Mouse (Mus musculus) embryonic facial prominence, embryonic 10.5 days (tissue): ENCODE measurements around the gene Ankfy1. TPM values are rescaled to one million over a fixed set of nuclear protein-coding genes. Genes with fewer than 3 reads are reported as not detected.

Experiments used
- DNase-seq: peaks from one replicate; pipeline ENCODE4 v3.0.0-alpha.2; 2017; ENCODE audit warnings: low spot score
- H3K27ac ChIP-seq: fragments of 300-500 bp; sonication (generic); replicated peaks from 2 replicates; pipeline ENCODE4 v1.5.1; 2016; ENCODE audit warnings: mild to moderate bottlenecking
- H3K27me3 ChIP-seq: fragments of 300-500 bp; sonication (generic); replicated peaks from 2 replicates; pipeline ENCODE4 v1.6.1; 2016; ENCODE audit warnings: low read depth, mild to moderate bottlenecking; ENCODE audit not compliant: poor library complexity, severe bottlenecking
- H3K36me3 ChIP-seq: fragments of 300-500 bp; sonication (generic); replicated peaks from 2 replicates; pipeline ENCODE4 v1.6.1; 2016; ENCODE audit warnings: mild to moderate bottlenecking, moderate library complexity
- H3K4me1 ChIP-seq: fragments of 300-500 bp; sonication (generic); 2 replicates; pipeline ENCODE4 v1.6.1; 2016
- H3K4me3 ChIP-seq: fragments of 300-500 bp; sonication (generic); 2 replicates; pipeline ENCODE4 v1.5.1; 2016; ENCODE audit warnings: mild to moderate bottlenecking, moderate library complexity
- H3K9me3 ChIP-seq: fragments of 300-500 bp; sonication (generic); 2 replicates; pipeline ENCODE4 v1.6.1; 2016; ENCODE audit warnings: mild to moderate bottlenecking
- WGBS: fragments of 180-500 bp; shearing (Covaris S2); methylation state at CpG from one replicate; pipeline ENCODE4 v1.1.7; 2016; 5-methylcytosine and 5-hydroxymethylcytosine counted together
- microRNA-seq: library from miRNA; unstranded; fragments of <30 nt; microRNA quantifications from one replicate; pipeline ENCODE4, GENCODE M21; 2017
- polyA plus RNA-seq: library from polyadenylated mRNA; unstranded; fragments of >200 nt; fragmentation: Nextera tagmentation; extraction: Ambion mirVana; gene quantifications from 2 replicates; pipeline ENCODE4 v1.2.1, GENCODE M21; 2016

Gene Ankfy1
- polyA plus RNA-seq, 1 experiment from 2014 or later = 26.5 TPM

GRCm38 (mm10) chr11:72803038-72803437 lies 113.2 kb downstream of the Ankfy1 start:
- no peak overlapping the region for H3K27ac ChIP-seq
- 80% methylated on average over 3 of the region's 3 CpGs for WGBS
- H3K9me3 ChIP-seq = no peaks in the 10 kb centered on the region
- DNase-seq = no peak
- no peak overlapping the region for H3K4me3 ChIP-seq
- H3K27me3 ChIP-seq = no peaks in the 10 kb centered on the region
- H3K36me3 ChIP-seq = no peaks in the 10 kb centered on the region
- H3K4me1 ChIP-seq = no peaks in the 10 kb centered on the region

GRCm38 (mm10) chr11:72804586-72804985 lies 114.8 kb downstream of the Ankfy1 start:
- no peak for DNase-seq
- H3K27me3 ChIP-seq = no peaks in the 10 kb centered on the region
- no peaks in the 10 kb centered on the region for H3K9me3 ChIP-seq
- no peak overlapping the region for H3K27ac ChIP-seq
- H3K36me3 ChIP-seq = no peaks in the 10 kb centered on the region
- H3K4me1 ChIP-seq = no peaks in the 10 kb centered on the region
- H3K4me3 ChIP-seq = no peak overlapping the region

- no peaks in the 10 kb centered on the region for H3K36me3 ChIP-seq
- 89% methylated on average over 3 of the region's 3 CpGs for WGBS
These were observed 115.4 kb downstream of the Ankfy1 start for GRCm38 (mm10) chr11:72805232-72805631.

GRCm38 (mm10) chr11:72806556-72806955 lies 116.8 kb downstream of the Ankfy1 start:
- Histone ChIP-seq H3K27me3 (no peaks in the 10 kb centered on the region), H3K27ac (no peak overlapping the region), H3K4me1 (no peaks in the 10 kb centered on the region), H3K4me3 (no peak overlapping the region), H3K36me3 (no peaks in the 10 kb centered on the region), H3K9me3 (no peaks in the 10 kb centered on the region)
- 70% methylated on average over 2 of the region's 2 CpGs for WGBS
- DNase-seq = no peak

More at GRCm38 (mm10) chr11:72805232-72805631, 115.4 kb downstream of the Ankfy1 start:
- Histone ChIP-seq H3K27me3 (no peaks in the 10 kb centered on the region), H3K27ac (no peak overlapping the region), H3K9me3 (no peaks in the 10 kb centered on the region), H3K4me3 (no peak overlapping the region), H3K4me1 (no peaks in the 10 kb centered on the region)
- no peak for DNase-seq

GRCm38 (mm10) chr11:72807992-72808391 lies 118.2 kb downstream of the Ankfy1 start:
- no peak for DNase-seq
- no peak overlapping the region for H3K4me3 ChIP-seq
- no peaks in the 10 kb centered on the region for H3K27me3 ChIP-seq
- H3K27ac ChIP-seq = no peak overlapping the region
- H3K36me3 ChIP-seq = no peaks in the 10 kb centered on the region
- H3K4me1 ChIP-seq = no peaks in the 10 kb centered on the region
- 85% methylated on average over 4 of the region's 4 CpGs for WGBS
- H3K9me3 ChIP-seq = no peaks in the 10 kb centered on the region

GRCm38 (mm10) chr11:72813687-72814086 lies 123.9 kb downstream of the Ankfy1 start:
- Histone ChIP-seq H3K36me3 (no peaks in the 10 kb centered on the region), H3K4me1 (no peaks in the 10 kb centered on the region), H3K4me3 (no peak overlapping the region), H3K9me3 (no peaks in the 10 kb centered on the region), H3K27me3 (no peaks in the 10 kb centered on the region), H3K27ac (no peak overlapping the region)
- DNase-seq = no peak
- 88% methylated on average over 5 of the region's 5 CpGs for WGBS

- Histone ChIP-seq H3K36me3 (peaks cover under 1% of the 10 kb centered on the region), H3K9me3 (no peaks in the 10 kb centered on the region), H3K4me3 (no peak overlapping the region), H3K4me1 (no peaks in the 10 kb centered on the region), H3K27ac (no peak overlapping the region), H3K27me3 (no peaks in the 10 kb centered on the region)
- 80% methylated on average over 2 of the region's 2 CpGs for WGBS
- no peak for DNase-seq
These were observed 124.4 kb downstream of the Ankfy1 start for GRCm38 (mm10) chr11:72814188-72814587.

- Histone ChIP-seq H3K27me3 (no peaks in the 10 kb centered on the region), H3K4me3 (no peak overlapping the region), H3K4me1 (no peaks in the 10 kb centered on the region), H3K36me3 (peaks cover 17% of the 10 kb centered on the region), H3K9me3 (no peaks in the 10 kb centered on the region), H3K27ac (no peak overlapping the region)
- DNase-seq = no peak
- WGBS = 89% methylated on average over 1 of the region's 1 CpGs
These were observed 127.1 kb downstream of the Ankfy1 start for GRCm38 (mm10) chr11:72816859-72817258.

- H3K9me3 ChIP-seq = no peaks in the 10 kb centered on the region
- H3K36me3 ChIP-seq = peaks cover 27% of the 10 kb centered on the region
- no peak overlapping the region for H3K27ac ChIP-seq
- no peaks in the 10 kb centered on the region for H3K27me3 ChIP-seq
- H3K4me3 ChIP-seq = no peak overlapping the region
- no peaks in the 10 kb centered on the region for H3K4me1 ChIP-seq
- WGBS = 88% methylated on average over 7 of the region's 7 CpGs
- DNase-seq = no peak
These were observed 128.3 kb downstream of the Ankfy1 start for GRCm38 (mm10) chr11:72818067-72818466.

- DNase-seq = no peak
- Histone ChIP-seq H3K4me1 (no peaks in the 10 kb centered on the region), H3K27ac (no peak overlapping the region), H3K27me3 (no peaks in the 10 kb centered on the region), H3K9me3 (no peaks in the 10 kb centered on the region), H3K4me3 (no peak overlapping the region), H3K36me3 (peaks cover 46% of the 10 kb centered on the region)
- 92% methylated on average over 7 of the region's 7 CpGs for WGBS
These were observed 131.2 kb downstream of the Ankfy1 start for GRCm38 (mm10) chr11:72821041-72821440.

Small RNA genes lying within 50 kb of the gene (microRNA-seq; reads per million reads assigned to microRNA genes)
- not detected for gene Gm25678

Other genes with a start within 250 kb of the Ankfy1 start
- 257 and 263 TPM in 2 replicates for gene Mybbp1a, start 248.7 kb upstream of the Ankfy1 start, polyA plus RNA-seq
- 3.3 TPM in 2 replicates for gene Spns2, start 200.1 kb upstream of the Ankfy1 start, polyA plus RNA-seq
- 0.04 and 0.14 TPM in 2 replicates for gene Spns3, start 139.5 kb upstream of the Ankfy1 start, polyA plus RNA-seq
- 89.0 and 91.5 TPM in 2 replicates for gene Ube2g1, start 82.7 kb upstream of the Ankfy1 start, polyA plus RNA-seq
- 3.9 and 4.5 TPM in 2 replicates for gene Cyb5d2, start 106.1 kb downstream of the Ankfy1 start, polyA plus RNA-seq
- 6.4 and 7.1 TPM in 2 replicates for gene Zzef1, start 106.2 kb downstream of the Ankfy1 start, polyA plus RNA-seq